Mouse (Mus musculus): ENCODE measurements around the gene 1700015F17Rik.

- TF ChIP-seq CTCF (conservative IDR thresholded peaks at IDR 0.05 in 1 of 2, IDR thresholded peaks at IDR 0.05 in 1 of 2; ENCODE audit: low read depth in 2 of 2, low read length in 2 of 2), result no peak
- no peak for TF ChIP-seq HCFC1 (IDR thresholded peaks at IDR 0.05; ENCODE audit: low read depth, low read length)
- TF ChIP-seq SIN3A (IDR thresholded peaks at IDR 0.05; ENCODE audit: low read length), result no peak
- no peak for TF ChIP-seq TBP (conservative IDR thresholded peaks at IDR 0.05; ENCODE audit: low read depth, low read length)
These were observed 57.5 kb downstream of the 1700015F17Rik start for GRCm38 (mm10) chr5:5421439-5421838.
